Mouse (Mus musculus): ENCODE measurements at regions not wholly inside any gene's neighbourhood (a gene's known extent, or its start where the extent isn't known, plus 50 kb on each side); places are given as distances from the start of the nearest gene placed in this dataset.

DNA sequence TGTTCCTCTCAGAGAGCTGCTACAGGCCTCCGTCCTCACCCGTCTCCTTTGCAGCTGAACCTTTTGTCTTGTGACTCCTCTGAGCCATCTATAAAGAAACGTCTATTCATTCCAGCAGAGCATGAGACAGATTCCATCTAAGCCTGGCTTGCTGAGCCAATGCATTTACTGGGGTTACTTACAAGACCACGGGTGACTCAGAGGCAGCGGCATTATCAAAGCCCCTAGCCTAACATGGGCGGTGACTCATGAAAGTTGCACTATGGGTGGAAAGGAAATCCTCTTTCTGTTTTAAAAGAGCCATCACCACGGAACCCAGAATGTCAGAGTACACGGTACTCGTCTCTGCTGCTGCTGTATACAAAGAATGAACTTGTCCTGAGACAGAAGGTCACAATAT, 62.8 kb upstream of the Rbms3 start:
- Histone ChIP-seq H3K9me3 (ENCODE audit: low read length) (no peaks in the 10 kb centered on the region), H3K4me3 (ENCODE audit: low read depth, low read length) (no peak overlapping the region), H3K27me3 (replicated peaks; ENCODE audit: insufficient read depth, low read length) (no peaks in the 10 kb centered on the region), H3K27ac (ENCODE audit: low read length) (no peak overlapping the region), H3K36me3 (ENCODE audit: insufficient read depth, low read length) (no peaks in the 10 kb centered on the region), H3K4me2 (replicated peaks; ENCODE audit: low read depth, low read length) (no peak overlapping the region), H3K9ac (replicated peaks; ENCODE audit: low read depth) (no peak overlapping the region), H3K4me1 (ENCODE audit: insufficient read depth, low read depth, low read length) (no peaks in the 10 kb centered on the region)
- TF ChIP-seq CTCF (IDR thresholded peaks at IDR 0.05): no peak
- no peak for TF ChIP-seq EP300 (IDR thresholded peaks at IDR 0.05)
- DNase-seq (ENCODE audit: low spot score): no peak
- no peak for ATAC-seq
- 77% methylated on average over 9 of the region's 9 CpGs for WGBS

DNA sequence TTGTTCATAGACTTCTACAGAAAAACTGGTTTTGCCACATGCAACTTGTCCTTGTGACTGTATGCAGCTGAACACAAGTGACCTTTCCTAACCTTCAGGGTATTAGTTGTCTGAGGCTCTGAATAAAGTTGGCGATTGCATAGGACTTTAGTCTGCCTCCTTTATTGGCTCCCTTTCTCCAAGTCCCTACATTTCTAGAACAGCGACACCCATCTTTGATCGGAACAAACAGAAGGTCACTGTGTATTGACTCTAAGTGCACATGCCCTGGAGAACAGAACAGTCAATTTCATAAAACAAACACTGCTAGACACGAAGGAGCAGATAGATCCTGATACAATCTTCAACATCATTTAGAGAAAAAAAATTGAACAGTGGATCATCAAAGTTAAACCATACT, 60.2 kb upstream of the Rbms3 start:
- ATAC-seq (no peak), DNase-seq (ENCODE audit: low spot score) (no peak)
- TF ChIP-seq CTCF (IDR thresholded peaks at IDR 0.05) (no peak), EP300 (IDR thresholded peaks at IDR 0.05) (no peak)
- Histone ChIP-seq H3K4me2 (replicated peaks; ENCODE audit: low read depth, low read length) (no peak overlapping the region), H3K4me3 (ENCODE audit: low read depth, low read length) (no peak overlapping the region), H3K4me1 (ENCODE audit: insufficient read depth, low read depth, low read length) (no peaks in the 10 kb centered on the region), H3K9me3 (ENCODE audit: low read length) (no peaks in the 10 kb centered on the region), H3K27me3 (replicated peaks; ENCODE audit: insufficient read depth, low read length) (no peaks in the 10 kb centered on the region), H3K27ac (ENCODE audit: low read length) (no peak overlapping the region), H3K36me3 (ENCODE audit: insufficient read depth, low read length) (no peaks in the 10 kb centered on the region), H3K9ac (replicated peaks; ENCODE audit: low read depth) (no peak overlapping the region)
- WGBS: 60% methylated on average over 4 of the region's 4 CpGs

Measured in lung, postnatal 0 days (tissue).